Mouse (Mus musculus) megakaryocyte, embryonic 14.5 days (primary cell): ENCODE measurements around the gene Shisal2a.

Experiments
- FLI1 ChIP-seq: IDR thresholded peaks from 2 replicates; pipeline ENCODE4 v1.6.1; 2012; ENCODE audit warnings: low read length, inconsistent platforms, mixed read lengths
- GATA1 ChIP-seq: IDR thresholded peaks from 3 replicates; pipeline ENCODE4 v1.6.1; 2012; ENCODE audit warnings: mixed read lengths, low read length, inconsistent platforms, borderline replicate concordance

DNA sequence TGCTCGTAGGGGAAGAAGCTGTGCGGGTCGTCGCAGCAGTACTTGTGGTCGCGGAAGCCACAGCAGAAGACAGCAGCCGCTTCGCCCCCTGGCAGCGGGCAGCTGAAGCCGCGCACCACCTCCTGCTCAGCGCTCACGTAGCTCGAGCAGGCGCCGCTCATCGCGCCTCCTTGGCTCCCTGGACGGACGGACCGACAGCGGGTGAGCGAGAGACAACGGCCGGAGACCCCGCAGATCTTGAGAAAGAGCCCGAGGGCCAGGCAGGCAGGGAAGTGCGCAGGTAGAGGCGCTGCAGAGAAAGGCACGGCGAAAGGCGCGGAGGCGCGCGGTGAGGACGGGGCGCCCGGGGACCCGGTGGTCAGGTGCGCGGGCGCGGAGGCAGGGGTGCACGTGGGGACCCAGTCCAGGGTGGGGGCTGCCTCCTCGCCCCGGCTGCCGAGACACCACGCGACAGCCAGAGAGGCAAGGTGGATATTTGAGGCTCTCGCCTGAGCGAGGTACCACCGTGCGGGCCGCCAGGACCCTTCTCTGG, at the start of gene Shisal2a:
- TF ChIP-seq GATA1 = no peak
- TF ChIP-seq FLI1 = no peak
